Mouse (Mus musculus): ENCODE results near the gene Tpi1. TPM values are rescaled to one million over a fixed set of nuclear protein-coding genes. Genes with fewer than 3 reads are reported as not detected.

The Tpi1 gene
- total RNA-seq (2023) = 25.6 TPM

GRCm38 (mm10) chr6:124813933-124814332 is at the start of gene Tpi1:
Tpi1 (minus strand) TSS chr6:124814296.

GRCm38 (mm10) chr6:124856916-124857839 is 43.1 kb upstream of the Tpi1 start, which contains the start of gene P3h3:
P3h3 (minus strand) TSS chr6:124857752.

DNA sequence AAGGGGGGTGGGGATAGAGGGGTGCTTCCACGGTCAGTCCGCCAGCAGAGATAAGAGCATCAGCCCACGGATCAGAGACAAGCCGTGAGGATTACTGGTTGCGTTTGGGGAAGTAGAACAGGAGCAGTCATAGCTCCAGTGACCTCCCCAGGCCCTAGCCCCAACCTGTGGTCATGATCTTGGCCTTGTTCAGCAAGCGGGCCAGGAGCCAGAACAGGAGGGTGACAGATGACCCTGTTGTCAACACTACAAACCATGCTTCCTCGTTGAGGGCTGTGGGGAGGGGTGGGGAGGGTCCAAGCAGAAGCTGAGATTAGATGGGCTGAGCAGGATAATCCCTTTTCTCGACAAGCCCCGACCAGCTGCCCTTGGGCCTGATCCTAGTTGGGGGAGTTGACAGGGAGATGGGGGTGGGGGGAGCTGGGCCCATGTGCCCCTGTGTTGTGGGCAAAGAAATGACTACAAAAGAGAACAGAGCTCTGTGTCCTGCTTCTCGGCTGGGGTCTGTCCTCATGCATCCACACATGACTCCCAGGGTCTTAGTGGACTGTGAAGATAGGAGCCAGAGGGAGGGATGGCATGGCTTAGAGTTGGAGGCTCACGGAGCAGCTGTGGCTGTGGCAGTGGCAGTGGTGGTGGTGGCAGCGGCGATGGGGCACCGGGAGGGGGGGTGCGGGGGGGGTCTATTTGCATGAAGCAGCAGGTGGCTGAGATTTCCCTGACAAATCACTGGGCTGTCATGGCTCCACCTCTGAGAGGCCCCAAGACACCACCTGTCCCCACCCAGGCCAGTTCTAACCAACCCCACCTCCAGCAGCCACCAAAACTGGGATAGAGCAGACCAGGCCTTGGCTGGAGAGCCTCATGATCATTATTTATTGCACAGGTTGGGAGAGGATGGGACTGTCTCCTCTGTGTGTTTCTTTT is 26.4 kb upstream of the Tpi1 start, which contains the start of gene Gnb3:
TSS of gene Gnb3 (minus strand) at position 35 of the 927 bp plus-strand sequence.

GRCm38 (mm10) chr6:124828868-124829798 is 15.0 kb upstream of the Tpi1 start, which contains the start of the genes Usp5 and Cdca3:
Usp5 (minus strand) TSS chr6:124829484.
Cdca3 (plus strand) TSS chr6:124829547.

GRCm38 (mm10) chr6:124808358-124809012 is 5.6 kb downstream of the Tpi1 start, which contains the start of gene Spsb2:
Spsb2 (plus strand) TSS chr6:124808661.

GRCm38 (mm10) chr6:124779222-124779983 is 34.7 kb downstream of the Tpi1 start, which contains the start of gene Lrrc23:
Lrrc23 (minus strand) TSS chr6:124779727.

DNA sequence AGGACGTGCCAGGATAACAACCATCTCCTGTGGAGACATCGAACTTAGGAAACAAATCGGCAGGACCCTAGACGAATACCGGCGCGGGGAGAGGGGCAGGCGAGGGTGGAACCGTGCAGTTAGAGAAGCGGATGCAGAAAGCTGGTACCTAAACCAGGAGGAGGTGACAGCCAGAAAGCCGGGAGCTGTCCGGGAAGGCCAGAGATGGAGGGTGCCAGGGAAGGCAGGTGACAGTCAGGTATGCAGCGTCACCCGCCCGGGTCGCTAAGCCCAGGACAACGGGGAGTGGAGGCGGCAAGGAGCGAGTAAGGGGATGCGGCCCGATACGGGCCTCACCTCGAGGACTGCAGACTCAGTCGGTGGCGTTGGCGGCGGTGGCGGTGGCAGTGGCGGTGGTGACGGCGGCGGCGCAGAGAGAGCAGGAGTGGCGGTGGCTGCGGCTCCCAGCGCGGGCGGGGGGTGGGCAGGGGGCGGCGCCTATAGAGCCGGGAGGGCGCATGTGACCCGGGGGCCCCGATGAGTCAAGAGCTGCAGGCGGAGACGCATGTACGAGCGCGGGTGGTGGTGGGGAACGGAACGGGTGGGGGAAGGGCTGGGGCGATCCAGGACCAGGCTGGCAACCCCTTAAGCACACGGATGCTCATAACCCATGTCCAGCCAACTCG is 44.9 kb downstream of the Tpi1 start, which contains the start of gene Eno2:
TSS of gene Eno2 (minus strand) at position 573 of the 665 bp plus-strand sequence.

Other genes starting within 250 kb of the Tpi1 start
- gene C1rb, start 244.0 kb downstream of the Tpi1 start, total RNA-seq (2023) = 0.38 TPM
- not detected for gene C1s2, start 178.2 kb downstream of the Tpi1 start, total RNA-seq (2023)
- gene Lpcat3, start 151.3 kb downstream of the Tpi1 start, total RNA-seq (2023) = 57.6 TPM
- 163 TPM for gene Emg1, start 102.1 kb downstream of the Tpi1 start, total RNA-seq (2023)
- 127 TPM for gene Phb2, start 102.0 kb downstream of the Tpi1 start, total RNA-seq (2023)
- 175 TPM for gene Ptpn6, start 75.6 kb downstream of the Tpi1 start, total RNA-seq (2023)
- 222 TPM for gene Grcc10, start 72.9 kb downstream of the Tpi1 start, total RNA-seq (2023)
- 1.9 TPM for gene Gm45234, start 58.3 kb downstream of the Tpi1 start, total RNA-seq (2023)
- gene Atn1, start 57.8 kb downstream of the Tpi1 start, total RNA-seq (2023) = 151 TPM
- gene Eno2, start 44.6 kb downstream of the Tpi1 start, total RNA-seq (2023) = 2.5 TPM
- 10.3 TPM for gene Lrrc23, start 34.6 kb downstream of the Tpi1 start, total RNA-seq (2023)
- 3.4 TPM for gene Spsb2, start 5.6 kb downstream of the Tpi1 start, total RNA-seq (2023)
- gene Usp5, start 15.2 kb upstream of the Tpi1 start, total RNA-seq (2023) = 61.8 TPM
- 4.2 TPM for gene Cdca3, start 15.3 kb upstream of the Tpi1 start, total RNA-seq (2023)
- not detected for gene Gnb3, start 26.0 kb upstream of the Tpi1 start, total RNA-seq (2023)
- gene P3h3, start 43.5 kb upstream of the Tpi1 start, total RNA-seq (2023) = not detected
- 0.82 TPM for gene Gpr162, start 49.7 kb upstream of the Tpi1 start, total RNA-seq (2023)
- gene Cd4, start 73.9 kb upstream of the Tpi1 start, total RNA-seq (2023) = 401 TPM
- 2.6 TPM for gene Lag3, start 97.4 kb upstream of the Tpi1 start, total RNA-seq (2023)
- 60.5 TPM for gene Ptms, start 105.8 kb upstream of the Tpi1 start, total RNA-seq (2023)
- 72.1 TPM for gene Mlf2, start 117.1 kb upstream of the Tpi1 start, total RNA-seq (2023)
- 40.5 TPM for gene Cops7a, start 151.2 kb upstream of the Tpi1 start, total RNA-seq (2023)
- gene Pianp, start 182.4 kb upstream of the Tpi1 start, total RNA-seq (2023) = 1.1 TPM
- gene Zfp384, start 194.8 kb upstream of the Tpi1 start, total RNA-seq (2023) = 79.4 TPM
- 72.1 TPM for gene Ing4, start 225.5 kb upstream of the Tpi1 start, total RNA-seq (2023)
- 10.1 TPM for gene Acrbp, start 235.4 kb upstream of the Tpi1 start, total RNA-seq (2023)

Measured in CD4-positive naive resting alpha-beta T cell, adult 76 days (primary cell).